In the genomic region with DNA sequence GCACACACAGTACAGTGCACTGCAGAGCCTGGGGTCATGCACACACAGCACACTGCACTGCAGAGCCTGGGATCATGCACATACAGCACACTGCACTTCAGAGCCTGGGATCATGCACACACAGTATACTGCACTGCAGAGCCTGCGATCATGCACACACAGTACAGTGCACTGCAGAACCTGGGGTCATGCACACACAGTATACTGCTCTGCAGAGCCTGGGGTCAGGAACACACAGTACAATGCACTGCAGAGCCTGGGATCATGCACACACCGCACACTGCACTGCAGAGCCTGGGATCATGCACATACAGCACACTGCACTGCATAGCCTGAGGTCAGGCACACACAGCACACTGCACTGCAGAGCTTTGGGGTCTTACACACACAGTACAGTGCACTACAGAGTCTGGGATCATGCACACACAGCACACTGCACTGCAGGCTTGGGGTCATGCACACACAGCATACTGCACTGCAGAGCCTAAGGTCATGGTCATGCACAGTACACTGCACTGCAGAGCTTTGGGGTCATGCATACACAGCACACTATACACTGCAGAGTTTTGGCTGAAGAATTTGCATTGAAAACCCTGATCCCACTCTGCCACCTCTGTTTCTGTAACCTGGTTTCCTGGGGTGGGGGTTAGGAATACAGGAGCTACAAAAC, we compare ENCODE assay signal across 17 mouse cellular contexts. TPM values are rescaled to one million over a fixed set of nuclear protein-coding genes. Genes with fewer than 3 reads are reported as not detected.
A peak's percentile ranks its signal among the peaks of the same experiment; 100 is the strongest.
DNase-seq lines count a peak whose midpoint lies in the region; ATAC-seq and TF ChIP-seq lines count a peak whose summit lies in the region.
"Had no signal": no experiment of that assay in that cellular context is flagged by ENCODE, and none has a peak within 500 bp of the region (broad histone marks: within the 10 kb centered on the region; RNA-seq: fewer than 3 reads in every experiment).

No protein-coding gene starts in this region.

- no peaks in the 10 kb centered on the region for H3K36me3 ChIP-seq in forebrain, embryonic 12.5 days (replicated peaks)
- H3K36me3 ChIP-seq in hindbrain, postnatal 0 days (ENCODE audit: insufficient read depth, low read length) = no peaks in the 10 kb centered on the region
- no peaks in the 10 kb centered on the region for H3K36me3 ChIP-seq in neural tube, embryonic 15.5 days
- H3K36me3 ChIP-seq: liver, embryonic 15.5 days had no signal

- no peak overlapping the region for H3K9ac ChIP-seq in forebrain, embryonic 12.5 days
- no peak overlapping the region for H3K9ac ChIP-seq in hindbrain, postnatal 0 days (replicated peaks; ENCODE audit: low read length)
- no peak overlapping the region for H3K9ac ChIP-seq in neural tube, embryonic 15.5 days (replicated peaks)
- H3K9ac ChIP-seq: liver, embryonic 15.5 days had no signal

- TF ChIP-seq CTCF in layer of hippocampus, adult 2 months (conservative IDR thresholded peaks at IDR 0.05) = no peak
- TF ChIP-seq CTCF in hindbrain, postnatal 0 days (IDR thresholded peaks at IDR 0.05; ENCODE audit: low read depth) = no peak

- no peaks in the 10 kb centered on the region for H3K9me3 ChIP-seq in forebrain, embryonic 12.5 days
- H3K9me3 ChIP-seq in hindbrain, postnatal 0 days (ENCODE audit: low read length) = peaks cover 3% of the 10 kb centered on the region; the same call in 1 of the 2 replicates
- H3K9me3 ChIP-seq in neural tube, embryonic 15.5 days (replicated peaks) = no peaks in the 10 kb centered on the region
- H3K9me3 ChIP-seq: liver, embryonic 15.5 days had no signal

- peak overlapping the region; percentile 88 for H3K27ac ChIP-seq in layer of hippocampus, adult 2 months
- peak overlapping the region; percentile 71 for H3K27ac ChIP-seq in forebrain, embryonic 12.5 days
- peak overlapping the region; percentile 61; the same call in 1 of the 2 replicates for H3K27ac ChIP-seq in hindbrain, postnatal 0 days
- H3K27ac ChIP-seq in neural tube, embryonic 15.5 days (replicated peaks) = peak overlapping the region; percentile 37; the same call in 1 of the 2 replicates
- H3K27ac ChIP-seq: liver, embryonic 15.5 days had no signal

- H3K27me3 ChIP-seq in forebrain, embryonic 12.5 days = no peaks in the 10 kb centered on the region; the same call in 1 of the 2 replicates
- no peaks in the 10 kb centered on the region for H3K27me3 ChIP-seq in hindbrain, postnatal 0 days (ENCODE audit: insufficient read depth, low read length)
- no peaks in the 10 kb centered on the region; the same call in 1 of the 2 replicates for H3K27me3 ChIP-seq in neural tube, embryonic 15.5 days (replicated peaks)
- H3K27me3 ChIP-seq: liver, embryonic 15.5 days had no signal

- peaks cover 14% of the 10 kb centered on the region for H3K4me1 ChIP-seq in forebrain, embryonic 12.5 days
- H3K4me1 ChIP-seq in hindbrain, postnatal 0 days (ENCODE audit: insufficient read depth, low read length) = no peaks in the 10 kb centered on the region
- H3K4me1 ChIP-seq in neural tube, embryonic 15.5 days = no peaks in the 10 kb centered on the region
- H3K4me1 ChIP-seq: liver, embryonic 15.5 days had no signal

- H3K4me2 ChIP-seq in forebrain, embryonic 12.5 days = no peak overlapping the region
- H3K4me2 ChIP-seq in hindbrain, postnatal 0 days (ENCODE audit: low read depth, low read length) = no peak overlapping the region
- no peak overlapping the region for H3K4me2 ChIP-seq in neural tube, embryonic 15.5 days
- H3K4me2 ChIP-seq: liver, embryonic 15.5 days had no signal

- no peak overlapping the region for H3K4me3 ChIP-seq in layer of hippocampus, adult 2 months
- H3K4me3 ChIP-seq in forebrain, embryonic 12.5 days (replicated peaks) = no peak overlapping the region
- H3K4me3 ChIP-seq in hindbrain, postnatal 0 days (ENCODE audit: low read length) = no peak overlapping the region
- H3K4me3 ChIP-seq in neural tube, embryonic 15.5 days (replicated peaks) = no peak overlapping the region
- H3K4me3 ChIP-seq: liver, embryonic 15.5 days had no signal

- ATAC-seq in forebrain, embryonic 12.5 days (ENCODE audit: low FRiP score) = no peak
- peak; percentile 46; the same call in 1 of the 2 replicates for ATAC-seq in hindbrain, postnatal 0 days
- no peak for ATAC-seq in neural tube, embryonic 15.5 days (ENCODE audit: low FRiP score)
- no peak for ATAC-seq in granulocyte monocyte progenitor cell, adult 5-6 weeks (replicated peaks; ENCODE audit: poor library complexity, severe bottlenecking)
- ATAC-seq: activated CD4-positive, CD25-positive, alpha-beta regulatory T cell, adult 4 months had no signal

- DNase-seq in layer of hippocampus, adult 2 months (ENCODE audit: low spot score in 2 of 2) = no peak
- no peak for DNase-seq in layer of hippocampus, postnatal 36 days
- no peak for DNase-seq in hindbrain, postnatal 0 days (ENCODE audit: low spot score)
- DNase-seq in layer of hippocampus, adult 11-12 months (ENCODE audit: low spot score) = no peak
- no peak for DNase-seq in cerebellum, adult 18-20 months
- DNase-seq: B cell, adult 2 months; heart, postnatal 36 days; kidney, postnatal 4 days had no signal

- 85% methylated on average over 2 of the region's 2 CpGs for WGBS in forebrain, embryonic 12.5 days
- 89% methylated on average over 2 of the region's 2 CpGs for WGBS in hindbrain, postnatal 0 days
- 100% methylated on average over 2 of the region's 2 CpGs for WGBS in neural tube, embryonic 15.5 days

RNA-seq across cellular contexts. Expression of gene Arhgef16, which starts 10.8 kb away (rescaled TPM):
- total RNA-seq in layer of hippocampus, adult 2 months (2021) = under 1 TPM; 0.18 to 0.42 TPM
- under 1 TPM; 0.33 to 0.72 TPM for total RNA-seq in layer of hippocampus, postnatal 36 days (2021)
- 0.64 and 1.2 TPM in 2 replicates for polyA plus RNA-seq in forebrain, embryonic 12.5 days (2016; fragmentation: Nextera tagmentation; extraction: Ambion mirVana)
- 4.3 and 5.3 TPM in 2 replicates for total RNA-seq in hindbrain, postnatal 0 days (2014; rRNA removed)
- polyA plus RNA-seq in hindbrain, postnatal 0 days (2015; fragmentation: Nextera tagmentation; extraction: Ambion mirVana) = 2.0 and 2.6 TPM in 2 replicates
- 0.91 and 9.6 TPM in 2 replicates for polyA plus RNA-seq in neural tube, embryonic 15.5 days (2015; fragmentation: Nextera tagmentation; extraction: Ambion mirVana)
- not detected in 2 replicates for total RNA-seq in granulocyte monocyte progenitor cell, adult 5-6 weeks (2014; fragmentation: Nextera tagmentation)
- not detected in 2 replicates for total RNA-seq in granulocyte monocyte progenitor cell, adult 5-6 weeks (2017)
- total RNA-seq: MEL had no signal

RNA-seq across cellular contexts. Expression of gene B230104I21Rik, which starts 23.6 kb away (rescaled TPM):
- total RNA-seq in layer of hippocampus, adult 2 months (2021) = under 1 TPM in 1 of 2 experiments, not detected in 1; 0.56 TPM
- under 1 TPM in 1 of 2 experiments, not detected in 1; 0.46 TPM for total RNA-seq in layer of hippocampus, postnatal 36 days (2021)
- 0.23 TPM in 1 of 2 replicates, not detected in the other for polyA plus RNA-seq in forebrain, embryonic 12.5 days (2016; fragmentation: Nextera tagmentation; extraction: Ambion mirVana)
- total RNA-seq in hindbrain, postnatal 0 days (2014; rRNA removed) = not detected in 2 replicates
- polyA plus RNA-seq in hindbrain, postnatal 0 days (2015; fragmentation: Nextera tagmentation; extraction: Ambion mirVana) = not detected in 2 replicates
- not detected in 2 replicates for polyA plus RNA-seq in neural tube, embryonic 15.5 days (2015; fragmentation: Nextera tagmentation; extraction: Ambion mirVana)
- total RNA-seq in granulocyte monocyte progenitor cell, adult 5-6 weeks (2014; fragmentation: Nextera tagmentation) = not detected in 2 replicates
- total RNA-seq in granulocyte monocyte progenitor cell, adult 5-6 weeks (2017) = not detected in 2 replicates
- total RNA-seq: heart, adult 8-10 months; heart, postnatal 36 days; MEL; neutrophil, adult 5-6 weeks had no signal
- polyA plus RNA-seq: activated CD4-positive, CD25-positive, alpha-beta regulatory T cell, adult 4 months; brain, embryonic 14.5 days; liver, embryonic 15.5 days had no signal

Comparison
In these comparisons a context has a peak if more than half of its experiments do, and no peak if none do; other contexts are left out.
1. H3K27ac ChIP-seq: peak in every context shown above with its lines; median percentile 88 in layer of hippocampus, adult 2 months; 71 in forebrain, embryonic 12.5 days; 61 in hindbrain, postnatal 0 days; 37 in neural tube, embryonic 15.5 days.